Mouse (Mus musculus) hindbrain, embryonic 16.5 days (tissue): ENCODE measurements around the gene Actl6b. TPM values are rescaled to one million over a fixed set of nuclear protein-coding genes. Genes with fewer than 3 reads are reported as not detected.

Source experiments
- ATAC-seq: fragments of 200-750 bp; cut with Nextera tagmentation; 2 replicates; pipeline ENCODE4 v1.8.0; 2017; ENCODE audit warnings: moderate TSS enrichment, moderate library complexity
- H3K27ac ChIP-seq: fragments of 300-500 bp; sonication (generic); 2 replicates; pipeline ENCODE4 v1.5.1; 2014; ENCODE audit warnings: low read depth, mild to moderate bottlenecking, control low read depth, low read length, moderate library complexity
- H3K27me3 ChIP-seq: fragments of 300-500 bp; sonication (generic); replicated peaks from 2 replicates; pipeline ENCODE4 v1.6.1; 2014; ENCODE audit warnings: low read length; ENCODE audit not compliant: control insufficient read depth, insufficient read depth
- H3K36me3 ChIP-seq: fragments of 300-500 bp; sonication (generic); 2 replicates; pipeline ENCODE4 v1.6.1; 2014; ENCODE audit warnings: mild to moderate bottlenecking, low read length, moderate library complexity, mixed read lengths; ENCODE audit not compliant: control insufficient read depth, insufficient read depth
- H3K4me1 ChIP-seq: fragments of 300-500 bp; sonication (generic); 2 replicates; pipeline ENCODE4 v1.6.1; 2014; ENCODE audit warnings: low read depth, low read length; ENCODE audit not compliant: control insufficient read depth, insufficient read depth
- H3K4me2 ChIP-seq: fragments of 300-500 bp; sonication (generic); 2 replicates; pipeline ENCODE4 v1.6.1; 2014; ENCODE audit warnings: mild to moderate bottlenecking, low read length, control low read depth, moderate library complexity
- H3K4me3 ChIP-seq: fragments of 300-500 bp; sonication (generic); 2 replicates; pipeline ENCODE4 v1.5.1; 2014; ENCODE audit warnings: mild to moderate bottlenecking, low read length, control low read depth, moderate library complexity
- H3K9ac ChIP-seq: fragments of 300-500 bp; sonication (generic); 2 replicates; pipeline ENCODE4 v1.6.1; 2014; ENCODE audit warnings: low read depth, mild to moderate bottlenecking, control low read depth, low read length, moderate library complexity
- H3K9me3 ChIP-seq: fragments of 300-500 bp; sonication (generic); 2 replicates; pipeline ENCODE4 v1.6.1; 2014; ENCODE audit warnings: mild to moderate bottlenecking, low read length, moderate library complexity; ENCODE audit not compliant: control insufficient read depth
- WGBS: fragments of 180-500 bp; shearing (Covaris S2); extraction: QIAGEN DNeasy Blood & Tissue Kit; methylation state at CpG from one replicate; pipeline ENCODE4 v1.1.7; 2014; 5-methylcytosine and 5-hydroxymethylcytosine counted together
- polyA plus RNA-seq: library from polyadenylated mRNA; unstranded; fragments of >200 nt; fragmentation: Nextera tagmentation; extraction: Ambion mirVana; gene quantifications from 2 replicates; pipeline ENCODE4 v1.2.1, GENCODE M21; 2015

Actl6b gene
- polyA plus RNA-seq, result 268 and 271 TPM in 2 replicates

- H3K4me1 ChIP-seq, result peaks cover 12% of the 10 kb centered on the region
- H3K27me3 ChIP-seq, result no peaks in the 10 kb centered on the region
- ATAC-seq, result peak; percentile 97
- H3K9ac ChIP-seq, result peak within 1 kb of the TSS; percentile 87
- H3K4me2 ChIP-seq, result peak within 1 kb of the TSS; percentile 77
- WGBS, result 3% methylated on average over 20 of the region's 37 CpGs
- H3K4me3 ChIP-seq, result peak within 1 kb of the TSS; percentile 73
- no peaks in the 10 kb centered on the region for H3K36me3 ChIP-seq
- H3K27ac ChIP-seq, result peak within 1 kb of the TSS; percentile 77
- H3K9me3 ChIP-seq, result no peaks in the 10 kb centered on the region
These were observed at the start of gene Actl6b for GRCm38 (mm10) chr5:137553411-137553837. Gene Actl6b, plus strand, starts transcription at chr5:137553517.

- H3K36me3 ChIP-seq, result no peaks in the 10 kb centered on the region
- H3K4me3 ChIP-seq, result no peak overlapping the region
- no peaks in the 10 kb centered on the region for H3K9me3 ChIP-seq
- WGBS, result 81% methylated on average over 6 of the region's 6 CpGs
- no peak overlapping the region for H3K4me2 ChIP-seq
- no peak for ATAC-seq
- H3K4me1 ChIP-seq, result peaks cover 12% of the 10 kb centered on the region
- H3K27ac ChIP-seq, result no peak overlapping the region
- no peak overlapping the region for H3K9ac ChIP-seq
- H3K27me3 ChIP-seq, result no peaks in the 10 kb centered on the region
These were observed 49.3 kb upstream of the Actl6b start for GRCm38 (mm10) chr5:137504041-137504440.

- Histone ChIP-seq H3K4me1 (peaks cover 38% of the 10 kb centered on the region), H3K36me3 (no peaks in the 10 kb centered on the region), H3K4me2 (peak overlapping the region; percentile 58), H3K27me3 (no peaks in the 10 kb centered on the region), H3K4me3 (peak overlapping the region; percentile 87), H3K9me3 (no peaks in the 10 kb centered on the region), H3K27ac (peak overlapping the region; percentile 93), H3K9ac (peak overlapping the region; percentile 96)
- 1% methylated on average over 36 of the region's 52 CpGs for WGBS
- peak; percentile 76 for ATAC-seq
These were observed 43.3 kb upstream of the Actl6b start for GRCm38 (mm10) chr5:137510014-137510501.

DNA sequence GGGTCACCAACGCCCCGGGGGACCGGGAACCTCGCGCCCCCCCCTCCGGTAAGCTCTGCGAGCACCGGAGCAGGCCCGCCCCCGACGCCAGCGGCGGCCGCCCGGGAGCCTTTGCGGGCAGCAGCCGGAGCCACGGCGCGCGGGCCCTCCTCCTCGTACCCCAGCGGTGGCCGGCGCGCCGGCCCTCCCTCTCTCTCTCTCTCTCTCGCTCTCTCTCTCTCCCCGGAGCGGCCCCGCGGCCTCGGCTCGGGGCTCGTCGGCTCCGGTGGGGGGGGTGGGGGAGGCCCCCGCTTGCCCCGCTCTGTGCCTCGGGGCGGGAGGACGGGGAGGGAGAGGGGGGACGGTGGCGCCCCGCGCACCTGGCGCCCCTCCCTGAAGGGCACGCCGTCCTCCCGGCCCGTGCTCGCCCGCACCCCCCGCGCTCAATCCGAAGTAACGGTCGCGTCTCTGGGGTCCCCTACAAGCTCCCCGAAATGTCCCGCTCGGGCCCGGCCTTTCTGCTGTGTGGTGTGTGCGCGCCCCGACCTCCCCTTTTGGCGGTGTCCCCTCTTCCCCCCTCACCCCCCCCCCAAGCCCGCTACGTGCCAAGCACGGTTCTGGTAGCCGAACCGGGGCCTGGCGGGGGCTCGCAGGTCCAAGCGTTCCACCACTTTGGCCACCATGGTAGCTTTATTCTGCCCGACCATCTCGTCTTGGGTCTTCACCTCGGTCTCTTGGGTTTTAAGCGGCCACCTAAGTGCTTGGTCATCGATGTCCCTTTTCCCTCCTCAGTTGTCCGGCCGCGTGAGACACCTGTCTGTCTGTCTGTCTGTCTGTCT lies 42.5 kb upstream of the Actl6b start:
- Histone ChIP-seq H3K27me3 (no peaks in the 10 kb centered on the region), H3K9me3 (no peaks in the 10 kb centered on the region), H3K4me2 (peak overlapping the region; percentile 94), H3K9ac (peak overlapping the region; percentile 96), H3K4me3 (peak overlapping the region; percentile 87), H3K4me1 (peaks cover 38% of the 10 kb centered on the region), H3K36me3 (no peaks in the 10 kb centered on the region), H3K27ac (peak overlapping the region; percentile 93)
- 1% methylated on average over 28 of the region's 83 CpGs for WGBS
- ATAC-seq, result peak; percentile 28; the same call in 1 of the 2 replicates

DNA sequence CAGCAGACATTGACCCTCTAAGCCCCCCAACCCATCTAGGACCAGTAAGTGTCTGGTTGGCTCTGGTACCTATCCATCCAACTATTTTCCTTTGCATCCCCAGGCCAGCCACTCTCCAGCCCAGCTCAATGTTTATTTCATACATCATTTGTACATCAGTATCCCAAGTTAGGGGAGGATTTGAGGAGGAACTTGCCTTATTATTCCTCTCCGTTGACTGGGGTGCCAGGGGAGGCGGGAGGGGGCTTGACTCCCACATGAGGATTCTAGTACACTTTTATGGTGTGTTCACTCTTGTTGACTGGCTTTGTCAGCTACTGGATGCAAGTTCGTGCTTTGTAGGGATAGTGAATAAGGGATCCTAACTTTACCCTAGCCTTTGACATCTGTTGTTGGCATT lies 41.6 kb upstream of the Actl6b start:
- no peaks in the 10 kb centered on the region for H3K9me3 ChIP-seq
- WGBS, result 57% methylated on average over 3 of the region's 3 CpGs
- peak overlapping the region; percentile 96 for H3K9ac ChIP-seq
- H3K4me2 ChIP-seq, result peak overlapping the region; percentile 94
- peak overlapping the region; percentile 87 for H3K4me3 ChIP-seq
- no peaks in the 10 kb centered on the region for H3K27me3 ChIP-seq
- peaks cover 38% of the 10 kb centered on the region for H3K4me1 ChIP-seq
- peak overlapping the region; percentile 93 for H3K27ac ChIP-seq
- no peak for ATAC-seq
- H3K36me3 ChIP-seq, result no peaks in the 10 kb centered on the region

GRCm38 (mm10) chr5:137512847-137513794 lies 40.2 kb upstream of the Actl6b start:
- Histone ChIP-seq H3K27me3 (no peaks in the 10 kb centered on the region), H3K36me3 (0 out of 2 replicates have a peak, but pooled peaks cover 2% of the 10 kb centered on the region), H3K9ac (no peak overlapping the region), H3K4me2 (no peak overlapping the region), H3K4me1 (peaks cover 38% of the 10 kb centered on the region), H3K27ac (no peak overlapping the region), H3K9me3 (no peaks in the 10 kb centered on the region), H3K4me3 (no peak overlapping the region)
- WGBS, result 75% methylated on average over 11 of the region's 11 CpGs
- no peak for ATAC-seq

DNA sequence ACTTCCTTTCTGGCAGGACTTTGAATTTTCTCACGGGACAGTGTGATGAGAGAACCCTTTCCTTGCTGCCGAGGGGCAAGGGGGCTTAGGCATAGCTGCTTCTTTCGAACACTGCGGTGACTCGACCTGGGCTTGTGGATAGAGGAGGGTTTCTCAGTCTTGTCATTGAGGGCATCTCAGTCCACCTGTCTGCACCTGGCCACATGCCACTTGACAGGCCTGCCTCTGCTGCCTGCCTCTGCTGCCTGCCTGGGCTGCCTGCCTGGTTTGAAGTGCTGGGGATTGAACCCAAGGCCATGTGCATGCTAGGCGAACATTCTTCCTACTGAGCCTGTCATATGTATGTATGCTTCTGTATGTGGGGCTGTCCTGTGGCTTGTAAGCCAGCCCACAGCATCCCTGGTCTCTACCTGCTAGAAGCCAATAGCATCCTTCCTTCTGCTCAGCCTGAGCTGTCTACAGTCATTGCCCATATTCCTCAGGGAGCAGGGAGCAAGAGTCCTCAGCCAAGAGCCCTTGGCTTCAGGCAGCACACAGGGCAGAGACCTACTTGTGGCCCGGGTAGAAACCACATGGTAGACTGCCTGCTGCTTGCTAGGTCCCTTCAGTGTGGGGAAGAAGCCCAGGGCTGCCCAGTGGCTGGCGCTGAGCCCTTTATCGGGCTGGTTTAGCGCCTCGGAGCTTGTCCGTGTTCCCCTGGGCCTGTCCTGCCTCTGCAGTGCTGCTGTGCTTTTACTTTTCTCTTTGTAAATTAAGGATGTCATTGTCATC lies 39.2 kb upstream of the Actl6b start:
- no peak for ATAC-seq
- peaks cover 38% of the 10 kb centered on the region for H3K4me1 ChIP-seq
- WGBS, result 85% methylated on average over 10 of the region's 12 CpGs

GRCm38 (mm10) chr5:137514811-137515210 lies 38.5 kb upstream of the Actl6b start:
- Histone ChIP-seq H3K4me1 (peaks cover 35% of the 10 kb centered on the region), H3K4me3 (no peak overlapping the region), H3K27me3 (no peaks in the 10 kb centered on the region), H3K27ac (no peak overlapping the region), H3K36me3 (peaks cover 11% of the 10 kb centered on the region), H3K4me2 (no peak overlapping the region), H3K9ac (peak overlapping the region; percentile 6; the same call in 1 of the 2 replicates), H3K9me3 (no peaks in the 10 kb centered on the region)
- WGBS, result 93% methylated on average over 3 of the region's 3 CpGs
- ATAC-seq, result no peak

More for the DNA sequence above, 39.2 kb upstream of the Actl6b start:
- Histone ChIP-seq H3K27ac (no peak overlapping the region), H3K36me3 (peaks cover 6% of the 10 kb centered on the region), H3K9ac (peak overlapping the region; percentile 6; the same call in 1 of the 2 replicates), H3K27me3 (no peaks in the 10 kb centered on the region), H3K4me2 (no peak overlapping the region), H3K9me3 (no peaks in the 10 kb centered on the region), H3K4me3 (no peak overlapping the region)
